Mouse (Mus musculus): ENCODE measurements around the gene Vmn1r23. TPM values are rescaled to one million over a fixed set of nuclear protein-coding genes. Genes with fewer than 3 reads are reported as not detected.
"Not testable (repeated sequence)": the region's sequence is repeated elsewhere in the genome, so short reads cannot be mapped to it uniquely, and the experiment has no call there.

The Vmn1r23 gene
- total RNA-seq (2021): not detected

DNA sequence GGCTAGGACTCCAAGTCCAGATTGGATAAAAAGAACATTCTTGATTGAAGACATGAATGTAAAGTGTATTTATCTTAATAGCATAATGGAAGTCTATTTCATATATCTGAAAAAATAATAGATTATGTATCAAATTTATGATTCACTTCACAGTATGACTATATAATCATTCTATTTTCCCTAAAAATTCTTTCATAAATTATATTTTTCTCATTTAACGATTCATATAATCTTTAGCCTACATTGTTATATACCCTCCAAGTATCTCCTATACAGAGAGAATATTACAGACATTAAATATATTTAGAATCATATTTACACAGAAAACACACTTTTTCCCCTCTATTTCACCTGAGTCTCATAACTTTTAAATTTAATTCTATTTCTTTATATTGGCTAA is at the start of gene Vmn1r23:
Vmn1r23 (minus strand) TSS at position 101 of the 400 bp plus-strand sequence.
- DNase-seq: no peak
- intact Hi-C loops (cut with DNase I): no loop called here

- DNase-seq; intact Hi-C loops (cut with DNase I): not testable (repeated sequence)
These were observed 34.8 kb upstream of the Vmn1r23 start, which contains the start of gene Vmn1r24 for GRCm38 (mm10) chr6:57961403-57961802. Vmn1r24 (minus strand) TSS chr6:57961503.

DNA sequence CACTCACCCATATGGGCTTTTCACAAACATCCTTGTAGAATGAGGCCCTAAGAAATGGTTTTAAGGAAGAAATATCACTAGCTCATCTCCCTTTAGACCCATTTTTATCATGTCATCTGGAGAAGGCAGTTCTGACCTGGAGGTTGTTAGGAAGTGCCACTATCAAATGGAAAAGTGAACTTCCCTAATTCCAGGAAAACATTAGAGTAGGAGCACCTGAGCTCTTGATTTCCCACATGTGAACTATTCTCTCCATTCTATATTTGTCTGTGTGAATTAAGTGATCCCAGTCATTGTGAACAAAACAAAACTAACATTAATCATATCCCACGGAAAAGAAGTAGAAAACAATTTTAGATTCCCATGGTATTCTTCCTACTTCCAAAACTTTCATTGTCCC is 18.7 kb downstream of the Vmn1r23 start, which contains the start of gene Vmn1r22:
Vmn1r22 (minus strand) TSS at position 101 of the 400 bp plus-strand sequence.
- intact Hi-C loops (cut with DNase I): no loop called here
- no peak for DNase-seq

Other genes with a start within 250 kb of the Vmn1r23 start
- gene Pyurf, start 234.8 kb downstream of the Vmn1r23 start, total RNA-seq (2021): 1 to 10 TPM; 6.2 to 7.7 TPM
- 100 to 1,000 TPM; 159 to 161 TPM for gene Lancl2, start 224.3 kb downstream of the Vmn1r23 start, total RNA-seq (2021)
- gene Vopp1, start 101.7 kb downstream of the Vmn1r23 start, total RNA-seq (2021): 100 to 1,000 TPM; 139 to 148 TPM
- gene Vmn1r21, start 76.5 kb downstream of the Vmn1r23 start, total RNA-seq (2021): not detected
- gene Vmn1r22, start 18.8 kb downstream of the Vmn1r23 start, total RNA-seq (2021): not detected
- gene Vmn1r24, start 34.7 kb upstream of the Vmn1r23 start, total RNA-seq (2021): not detected
- gene Vmn1r25, start 54.0 kb upstream of the Vmn1r23 start, total RNA-seq (2021): not detected
- gene Vmn1r26, start 88.3 kb upstream of the Vmn1r23 start, total RNA-seq (2021): not detected

All from left cerebral cortex, postnatal 4 days (tissue).